In the genomic region with DNA sequence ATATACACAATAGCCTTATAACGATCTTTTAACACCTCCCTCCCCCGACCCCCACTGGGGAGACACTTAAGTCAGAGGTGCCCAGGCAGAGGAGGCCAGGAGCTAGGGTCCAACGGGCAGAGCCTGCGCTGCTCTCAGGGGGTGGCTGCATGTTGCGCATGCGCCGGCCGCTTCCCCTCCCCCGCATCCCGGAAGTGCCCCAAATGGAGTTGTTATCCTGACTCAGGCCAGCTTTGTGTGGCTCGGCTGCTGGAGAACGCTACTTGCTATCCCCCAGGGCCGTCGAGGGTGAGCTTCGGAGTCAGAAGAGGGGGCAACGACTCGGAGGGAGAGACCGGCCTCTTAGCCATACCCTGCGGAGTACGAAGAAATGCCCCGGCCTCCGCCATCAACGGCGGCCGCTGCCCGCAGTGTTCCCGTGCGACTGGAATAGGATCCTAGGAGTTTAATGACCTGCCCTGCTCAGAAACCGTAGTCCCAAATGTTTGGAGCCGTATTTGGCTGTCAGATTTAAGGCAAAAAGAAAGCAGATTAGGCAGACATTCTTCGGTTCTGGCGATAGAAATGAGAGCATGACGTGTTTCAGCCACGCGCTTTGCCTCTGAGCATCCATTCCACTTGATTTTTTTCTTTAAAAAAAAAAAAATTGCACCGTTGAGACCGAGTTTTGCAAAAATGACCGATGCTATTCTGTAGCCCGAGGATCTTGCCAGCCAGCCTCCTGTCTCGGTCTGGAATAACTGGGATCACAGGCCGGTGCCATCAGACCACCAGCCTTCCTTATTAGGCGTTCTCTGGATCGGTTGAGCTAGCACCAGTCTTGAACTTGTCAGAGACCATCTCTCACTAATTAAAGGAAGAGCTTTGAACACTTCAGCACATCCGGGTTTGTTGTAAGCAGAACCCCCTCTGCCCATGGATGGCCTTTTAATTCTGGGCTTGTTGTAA, we compare ENCODE assay signal across 8 mouse cellular contexts. TPM values are rescaled to one million over a fixed set of nuclear protein-coding genes. Genes with fewer than 3 reads are reported as not detected.
DNase-seq lines count a peak whose midpoint lies in the region; ATAC-seq lines count a peak whose summit lies in the region.

No protein-coding gene starts in this region.

- ATAC-seq in inflammation-experienced regulatory T-cells, adult 6 months: peak; percentile 92
- ATAC-seq in megakaryocyte-erythroid progenitor cell, adult 5-6 weeks (replicated peaks; ENCODE audit: low FRiP score, low TSS enrichment, poor library complexity, severe bottlenecking): peak; percentile 67

- DNase-seq in adrenal gland, adult (ENCODE audit: inconsistent age in 2 of 2, low spot score in 1 of 2): peak; percentile 91 to 96
- peak; percentile 93 for DNase-seq in embryo, embryonic 10 days (ENCODE audit: low spot score)
- peak; percentile 90 for DNase-seq in gastrocnemius, postnatal 14 days
- DNase-seq in left cerebral cortex, postnatal 14 days (ENCODE audit: low spot score in 2 of 2): peak; percentile 79 to 88
- peak; percentile 83 for DNase-seq in right cerebral cortex, postnatal 25 days
- peak; percentile 77 to 88 for DNase-seq in urinary bladder, postnatal 36 days (ENCODE audit: low spot score in 2 of 2)

- intact Hi-C loops in gastrocnemius, postnatal 14 days (cut with DNase I; ENCODE audit: low total_unique reads): no loop called here
- intact Hi-C loops in left cerebral cortex, postnatal 14 days (cut with DNase I): no loop called here

RNA-seq across cellular contexts. Expression of a gene that starts 39.9 kb away (rescaled TPM):
- total RNA-seq in gastrocnemius, postnatal 14 days (2021): 1 to 10 TPM; 4.5 to 5.6 TPM
- under 1 TPM; 0.17 to 0.81 (median 0.70) TPM for polyA plus RNA-seq in inflammation-experienced regulatory T-cells, adult 6 months (2017; shearing (Covaris generic))
- 10 to 100 TPM; 70.1 to 76.4 TPM for total RNA-seq in left cerebral cortex, postnatal 14 days (2021)
- 0.25 TPM in 1 of 2 replicates, not detected in the other for total RNA-seq in megakaryocyte-erythroid progenitor cell, adult 5-6 weeks (2014; fragmentation: Nextera tagmentation)
- total RNA-seq in megakaryocyte-erythroid progenitor cell, adult 5-6 weeks (2017): 0.14 and 0.30 TPM in 2 replicates

Comparison
In these comparisons a context has a peak if more than half of its experiments do, and no peak if none do; other contexts are left out.
1. Peak in every context shown above with its lines: DNase-seq and ATAC-seq.
2. RNA of a gene that starts 39.9 kb away (total RNA-seq): 70.1 to 76.4 TPM in left cerebral cortex, postnatal 14 days; 4.5 to 5.6 TPM in gastrocnemius, postnatal 14 days and 0.14 to 0.30 TPM in megakaryocyte-erythroid progenitor cell, adult 5-6 weeks; every median in the first group is over 10 times any median in the second.